Mouse (Mus musculus) forelimb bud, embryonic 11.5 days (tissue): ENCODE results near the gene Mfsd4b1.

Experiments used
- DNase-seq: peaks from one replicate; pipeline ENCODE4 v3.0.0-alpha.2; 2012; ENCODE audit warnings: low read depth, low spot score

The Mfsd4b1 gene

GRCm38 (mm10) chr10:39960441-39960822 is 64.6 kb downstream of the Mfsd4b1 start:
- no peak for DNase-seq

GRCm38 (mm10) chr10:39959761-39960440 is 65.2 kb downstream of the Mfsd4b1 start, which contains the start of gene Mfsd4b3:
Gene Mfsd4b3, minus strand, starts transcription at chr10:39960153.
- DNase-seq = peak; percentile 93

GRCm38 (mm10) chr10:39958266-39958665 is 66.8 kb downstream of the Mfsd4b1 start:
- no peak for DNase-seq

GRCm38 (mm10) chr10:39956340-39956878 is 68.7 kb downstream of the Mfsd4b1 start:
- DNase-seq = no peak

GRCm38 (mm10) chr10:39955163-39955562 is 69.9 kb downstream of the Mfsd4b1 start:
- no peak for DNase-seq
